Mouse (Mus musculus) olfactory bulb, adult 2 months (tissue): ENCODE measurements around the gene Cpne6. TPM values are rescaled to one million over a fixed set of nuclear protein-coding genes. Genes with fewer than 3 reads are reported as not detected.
A peak's percentile ranks its signal among the peaks of the same experiment; 100 is the strongest.

Experiments used
- H3K27ac ChIP-seq: fragments of 200-500 bp; 2 replicates; pipeline ENCODE4 v1.5.1; 2012; ENCODE audit warnings: low read depth, low read length; ENCODE audit not compliant: insufficient read depth
- H3K4me1 ChIP-seq: fragments of 200-500 bp; 2 replicates; pipeline ENCODE4 v1.6.1; 2012; ENCODE audit warnings: low read length; ENCODE audit not compliant: control insufficient read depth, insufficient read depth
- H3K4me3 ChIP-seq: fragments of 200-500 bp; 2 replicates; pipeline ENCODE4 v1.5.1; 2012; ENCODE audit warnings: mild to moderate bottlenecking, low read depth, low read length, moderate library complexity; ENCODE audit not compliant: insufficient read depth
- CTCF ChIP-seq: fragments of 200-500 bp; IDR thresholded peaks from 2 replicates; pipeline ENCODE4 v1.5.1; 2012; ENCODE audit warnings: low read depth, mild to moderate bottlenecking, low read length, moderate library complexity; ENCODE audit not compliant: insufficient read depth
- POLR2A ChIP-seq: fragments of 200-500 bp; IDR thresholded peaks from 2 replicates; pipeline ENCODE4 v1.6.1; 2012; ENCODE audit warnings: mild to moderate bottlenecking, low read depth, low read length, moderate library complexity; ENCODE audit not compliant: insufficient read depth
- WGBS: fragments of 180-500 bp; shearing (Covaris S2); methylation state at CpG from one replicate; pipeline ENCODE4 v1.1.7; 2018; 5-methylcytosine and 5-hydroxymethylcytosine counted together
- polyA plus RNA-seq: library from polyadenylated mRNA; stranded (reverse); fragments of >200 nt; gene quantifications from 2 replicates; pipeline ENCODE4 v1.2.4, GENCODE M21; 2012; ENCODE audit warnings: low replicate concordance; ENCODE audit not compliant: missing spikeins, insufficient read depth, insufficient read length

Cpne6 gene
- polyA plus RNA-seq, 1 experiment, result 357 TPM

GRCm38 (mm10) chr14:55518897-55519296, 8.7 kb downstream of the Cpne6 start:
- H3K27ac ChIP-seq, result 0 out of 2 replicates have a peak overlapping the region, but pooled peaks have one; percentile 5
- WGBS, result 63% methylated on average over 2 of the region's 2 CpGs
- H3K4me1 ChIP-seq, result peaks cover 30% of the 10 kb centered on the region
- no peak overlapping the region for H3K4me3 ChIP-seq
- no peak for TF ChIP-seq CTCF
- no peak for TF ChIP-seq POLR2A

GRCm38 (mm10) chr14:55519604-55520003, 9.4 kb downstream of the Cpne6 start:
- no peak overlapping the region for H3K4me3 ChIP-seq
- TF ChIP-seq CTCF (no peak), POLR2A (no peak)
- H3K4me1 ChIP-seq, result peaks cover 30% of the 10 kb centered on the region
- WGBS, result 52% methylated on average over 4 of the region's 4 CpGs
- no peak overlapping the region; the same call in 1 of the 2 replicates for H3K27ac ChIP-seq

- TF ChIP-seq CTCF (no peak), POLR2A (no peak)
- WGBS, result 2% methylated on average over 61 of the region's 61 CpGs
- H3K27ac ChIP-seq, result peak overlapping the region; percentile 3
- H3K4me3 ChIP-seq, result peak overlapping the region; percentile 51
- H3K4me1 ChIP-seq, result peaks cover 30% of the 10 kb centered on the region
These were observed 10.5 kb downstream of the Cpne6 start for GRCm38 (mm10) chr14:55520451-55521361.

GRCm38 (mm10) chr14:55524062-55524461, 13.8 kb downstream of the Cpne6 start:
- H3K4me3 ChIP-seq, result no peak overlapping the region
- no peak for TF ChIP-seq CTCF
- TF ChIP-seq POLR2A, result no peak
- H3K4me1 ChIP-seq, result peaks cover 11% of the 10 kb centered on the region
- 69% methylated on average over 4 of the region's 4 CpGs for WGBS
- no peak overlapping the region for H3K27ac ChIP-seq

GRCm38 (mm10) chr14:55524785-55525184, 14.5 kb downstream of the Cpne6 start, which contains the start of gene Nrl:
Gene Nrl (minus strand): TSS chr14:55524981.
- H3K27ac ChIP-seq, result no peak within 1 kb of the TSS
- TF ChIP-seq POLR2A (no peak), CTCF (no peak)
- WGBS, result 52% methylated on average over 8 of the region's 8 CpGs
- peaks cover 10% of the 10 kb centered on the region for H3K4me1 ChIP-seq
- no peak within 1 kb of the TSS for H3K4me3 ChIP-seq

- Histone ChIP-seq H3K4me3 (no peak overlapping the region), H3K4me1 (no peaks in the 10 kb centered on the region), H3K27ac (no peak overlapping the region)
- TF ChIP-seq CTCF, result no peak
- no peak for TF ChIP-seq POLR2A
- 75% methylated on average over 2 of the region's 2 CpGs for WGBS
These were observed 16.4 kb downstream of the Cpne6 start for GRCm38 (mm10) chr14:55526674-55527073.

- Histone ChIP-seq H3K4me1 (no peaks in the 10 kb centered on the region), H3K4me3 (no peak overlapping the region), H3K27ac (no peak overlapping the region)
- TF ChIP-seq POLR2A (no peak), CTCF (no peak)
- WGBS, result 15% methylated on average over 3 of the region's 3 CpGs
These were observed 17.7 kb downstream of the Cpne6 start for GRCm38 (mm10) chr14:55527940-55528339.

GRCm38 (mm10) chr14:55536116-55536745, 26.0 kb downstream of the Cpne6 start:
- peak; percentile 68 for TF ChIP-seq CTCF
- no peak for TF ChIP-seq POLR2A
- 60% methylated on average over 6 of the region's 6 CpGs for WGBS

More at GRCm38 (mm10) chr14:55536116-55536745, 26.0 kb downstream of the Cpne6 start:
- Histone ChIP-seq H3K4me1 (peaks cover 7% of the 10 kb centered on the region; the same call in 1 of the 2 replicates), H3K27ac (no peak overlapping the region), H3K4me3 (no peak overlapping the region)
